Mouse (Mus musculus): ENCODE measurements around the gene Mettl9.

The Mettl9 gene

DNA sequence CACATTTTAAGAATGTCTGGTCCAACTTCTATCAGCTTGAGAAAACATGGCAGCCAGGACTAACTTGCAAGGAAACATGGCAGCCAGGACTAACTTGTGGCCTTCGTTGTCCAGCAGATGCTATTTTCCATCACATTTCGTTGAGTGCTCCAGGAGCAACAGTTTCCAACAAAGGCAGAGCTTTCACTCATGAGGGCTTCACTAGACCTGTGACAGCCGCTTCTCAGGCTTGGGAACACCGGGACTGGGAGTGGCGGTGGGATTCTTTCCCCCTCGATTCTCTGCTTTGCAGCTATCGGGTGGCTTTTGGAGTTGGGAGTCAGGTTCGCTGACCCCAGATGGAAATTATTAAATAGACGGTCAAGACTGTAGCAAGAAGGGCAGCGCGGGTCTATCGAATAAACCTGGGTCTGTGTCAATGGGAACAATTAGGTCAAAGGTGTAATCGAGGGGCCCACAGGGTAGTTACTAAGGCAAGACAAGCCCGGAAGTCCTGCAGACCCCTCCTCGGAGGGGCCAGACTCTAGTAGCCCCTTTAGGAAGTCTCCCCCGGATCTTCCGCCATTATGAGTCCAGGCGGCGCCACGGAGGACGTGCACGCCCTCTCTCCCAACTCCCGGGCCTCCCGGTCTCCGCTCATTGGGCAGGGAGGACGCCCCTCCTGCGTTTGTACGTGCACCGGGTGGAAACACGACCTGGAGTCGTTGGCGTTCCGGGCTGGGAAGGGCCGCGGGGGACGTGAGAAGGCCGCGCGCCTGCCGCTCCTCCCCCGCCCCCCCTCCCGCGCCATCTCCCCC is at the start of gene Mettl9:
Gene Mettl9 (plus strand): TSS at position 590 of the 797 bp plus-strand sequence.
- in situ Hi-C loops (cut with MboI, MseI): loop anchor here (10.0 kb wide), 1 partner anchor 189 kb away; the partner anchor contains the start of gene Eef2k

DNA sequence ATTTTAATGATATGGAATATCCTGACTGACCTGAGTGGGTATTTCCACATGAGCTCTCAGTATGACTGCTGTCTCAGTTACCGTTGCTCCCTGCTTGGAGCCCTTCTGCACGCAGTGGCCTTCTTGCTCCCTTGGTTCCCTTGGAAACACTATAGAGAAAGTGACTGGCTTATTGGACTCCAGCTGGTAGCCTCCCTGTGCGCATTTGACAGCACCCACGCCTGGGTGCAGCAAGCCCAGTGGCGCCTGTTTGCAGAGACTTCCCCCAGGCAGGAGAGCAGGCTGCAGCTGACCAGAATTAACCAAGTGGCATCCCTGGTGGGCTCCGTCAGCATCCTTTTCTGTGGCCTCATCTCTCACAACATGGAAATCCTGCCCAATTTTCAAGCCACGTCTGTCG is 43.1 kb upstream of the Mettl9 start:
- in situ Hi-C loops (cut with MboI, MseI): no loop called here

DNA sequence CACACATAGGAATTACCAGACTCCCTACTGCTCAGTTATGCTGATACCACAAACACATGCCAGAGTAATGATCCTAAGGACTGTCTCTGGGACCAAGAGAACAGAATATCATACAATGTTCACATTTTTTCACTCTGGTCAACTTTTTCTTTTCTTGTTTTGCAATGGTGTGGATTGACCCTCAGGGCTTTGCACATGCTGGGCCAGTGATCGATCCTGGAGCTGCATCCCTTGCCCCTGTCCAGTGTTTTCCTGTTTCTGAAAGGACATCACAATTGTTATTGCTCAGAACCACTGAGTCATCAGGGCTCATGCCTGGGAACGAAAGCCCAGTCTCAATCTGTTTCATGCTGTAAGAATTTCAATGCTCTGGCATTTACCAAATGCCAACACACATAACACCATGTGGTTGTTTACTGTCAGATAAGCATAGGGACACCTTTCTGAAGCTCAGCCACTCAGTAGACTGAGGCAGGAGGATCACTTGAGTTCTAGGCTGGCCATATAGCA is 35.2 kb upstream of the Mettl9 start:
- in situ Hi-C loops (cut with MboI, MseI): no loop called here

DNA sequence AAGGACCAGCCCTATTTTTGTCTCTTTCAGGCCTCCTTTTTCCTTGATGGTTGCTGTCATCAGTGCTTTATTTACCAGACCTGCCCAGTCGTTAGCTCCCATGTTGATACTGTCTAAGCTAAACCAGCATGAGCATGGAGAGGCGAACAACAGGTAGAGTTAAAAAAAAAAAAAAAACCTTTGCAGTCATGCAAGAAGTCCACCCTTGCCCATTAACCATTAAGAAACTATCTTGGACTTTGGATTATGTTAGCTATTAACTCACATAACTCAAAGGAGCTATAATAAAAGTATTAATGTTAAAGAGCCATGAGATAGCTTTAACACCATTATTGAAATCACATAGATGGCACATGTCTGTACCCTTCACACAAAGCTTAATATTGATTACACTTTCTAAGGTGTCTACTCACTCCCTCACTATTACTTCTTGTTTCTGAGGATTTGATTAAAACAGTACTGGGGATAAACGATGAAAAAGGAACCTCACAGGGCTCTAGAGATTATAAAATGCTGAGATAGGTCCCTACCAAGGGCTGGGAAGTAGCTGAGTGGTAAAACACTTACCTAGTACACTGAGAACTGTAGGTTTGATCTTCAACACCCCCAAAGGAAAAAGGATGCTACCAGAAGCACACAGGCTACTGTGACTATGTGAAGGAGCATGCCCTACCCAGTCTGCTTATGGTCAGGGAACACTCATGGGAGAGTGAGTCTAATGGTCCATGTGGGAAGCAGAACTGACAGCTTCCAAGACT is 34.0 kb upstream of the Mettl9 start:
- in situ Hi-C loops (cut with MboI, MseI): no loop called here

DNA sequence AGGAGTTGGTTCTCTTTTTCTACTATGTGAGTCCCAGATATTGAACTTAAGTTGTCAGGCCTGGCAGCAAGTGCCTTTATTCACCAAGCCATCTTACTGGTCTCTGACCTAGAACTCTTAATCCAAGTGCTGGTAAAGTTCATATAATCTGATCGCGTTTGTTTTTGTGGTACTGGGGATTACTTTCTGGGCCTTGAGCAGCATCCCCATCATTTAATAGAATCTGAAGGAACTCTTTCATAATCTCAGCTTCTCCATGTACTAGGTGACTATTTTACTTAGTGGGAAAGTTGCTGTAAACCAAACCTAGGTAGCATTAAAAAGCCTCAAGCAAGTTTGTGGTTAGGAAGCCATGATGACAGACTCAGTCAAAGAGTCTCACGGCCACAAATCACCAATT is 32.4 kb upstream of the Mettl9 start:
- in situ Hi-C loops (cut with MboI, MseI): no loop called here

DNA sequence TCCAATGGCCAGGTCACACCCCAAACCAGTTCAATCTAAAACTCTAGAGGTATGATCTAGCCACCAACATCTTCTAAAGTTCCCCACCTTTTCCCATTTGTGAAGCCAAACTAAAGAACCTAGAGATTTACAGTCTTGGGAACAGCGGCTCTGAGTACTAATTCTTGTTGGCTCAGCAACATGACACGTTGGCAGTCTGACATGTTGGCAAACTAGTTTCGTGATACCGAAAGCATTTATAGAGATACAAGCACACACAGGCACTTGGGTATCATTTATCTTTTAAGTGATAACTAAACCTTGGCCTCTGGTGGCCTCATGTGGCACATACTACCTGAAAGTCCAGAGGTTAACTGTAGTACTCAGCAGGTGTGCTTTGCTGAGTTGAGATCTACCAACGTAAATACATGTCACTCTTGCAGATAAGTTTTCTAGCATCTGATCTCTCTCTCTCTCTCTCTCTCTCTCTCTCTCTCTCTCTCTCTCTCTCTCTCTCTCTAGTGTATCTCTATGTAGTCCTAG is 31.8 kb upstream of the Mettl9 start:
- in situ Hi-C loops (cut with MboI, MseI): no loop called here

DNA sequence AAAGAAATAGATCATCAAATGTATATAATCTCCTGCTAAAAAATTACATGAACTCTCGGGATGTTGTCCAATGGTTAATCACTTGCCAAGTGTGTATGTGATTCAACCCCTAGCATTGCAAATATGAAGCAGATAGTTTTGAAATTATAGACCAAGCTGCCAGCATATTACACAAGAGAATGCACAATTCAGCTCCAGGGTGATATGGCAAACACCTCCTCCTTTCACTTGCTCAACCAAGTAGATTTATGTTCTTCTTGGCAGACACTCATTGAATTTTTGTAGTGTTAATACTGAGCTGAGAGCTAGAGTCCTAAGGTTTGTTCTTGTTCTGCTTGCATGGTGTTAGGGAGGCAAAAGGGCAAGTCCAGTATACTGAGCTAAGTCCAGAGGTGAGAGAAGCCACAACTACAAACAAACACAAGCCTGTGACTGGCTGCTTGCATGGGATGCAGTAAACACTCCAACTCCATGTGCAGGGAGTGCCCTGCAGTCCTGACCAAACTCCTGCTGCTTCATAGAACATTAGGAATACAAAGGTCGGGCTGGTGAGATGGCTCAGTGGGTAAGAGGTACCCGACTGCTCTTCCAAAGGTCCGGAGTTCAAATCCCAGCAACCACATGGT is 30.3 kb upstream of the Mettl9 start:
- in situ Hi-C loops (cut with MboI, MseI): no loop called here

DNA sequence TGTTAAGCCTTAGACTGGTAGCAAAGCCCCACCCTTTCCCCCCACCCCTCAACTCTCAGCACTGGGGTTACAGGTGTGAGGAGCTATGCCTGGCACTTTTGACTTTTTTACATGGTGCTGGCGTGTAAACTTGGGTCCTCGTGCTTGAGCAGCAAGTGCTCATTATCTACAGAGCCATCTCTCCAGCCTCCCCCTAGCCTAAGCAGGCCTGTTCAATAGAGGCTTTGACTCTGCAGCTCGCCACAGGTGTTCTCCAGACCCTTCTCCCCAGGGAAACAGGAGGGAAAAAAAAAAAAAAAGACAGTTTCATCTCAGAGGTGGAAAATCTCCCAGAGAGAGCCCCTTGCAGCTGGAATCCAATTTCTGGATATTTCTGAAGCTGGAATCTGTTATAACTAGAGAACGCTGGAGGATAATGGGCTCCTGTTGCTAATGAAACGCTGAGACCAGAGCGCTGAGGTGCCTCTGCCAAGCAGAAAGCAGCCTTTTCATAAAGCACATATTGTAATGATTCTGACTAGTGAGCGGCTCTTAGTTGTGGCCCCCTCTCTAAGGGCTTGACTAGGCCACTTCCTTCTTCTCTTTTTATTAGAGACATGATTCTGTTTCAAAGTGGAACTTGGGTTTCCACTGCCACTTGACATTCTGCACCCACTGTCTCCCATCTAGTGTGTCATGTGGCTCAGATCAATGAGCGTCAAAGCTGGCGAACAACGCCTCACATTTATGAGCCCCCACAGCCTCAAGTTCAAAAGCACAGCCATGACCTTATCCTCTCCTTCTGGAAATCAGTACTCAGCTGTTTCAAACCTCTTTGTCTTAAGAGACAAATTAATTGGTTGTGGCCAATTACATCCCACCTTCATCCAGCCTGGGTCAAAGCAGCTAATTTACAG is 22.2 kb upstream of the Mettl9 start:
- in situ Hi-C loops (cut with MboI, MseI): no loop called here

DNA sequence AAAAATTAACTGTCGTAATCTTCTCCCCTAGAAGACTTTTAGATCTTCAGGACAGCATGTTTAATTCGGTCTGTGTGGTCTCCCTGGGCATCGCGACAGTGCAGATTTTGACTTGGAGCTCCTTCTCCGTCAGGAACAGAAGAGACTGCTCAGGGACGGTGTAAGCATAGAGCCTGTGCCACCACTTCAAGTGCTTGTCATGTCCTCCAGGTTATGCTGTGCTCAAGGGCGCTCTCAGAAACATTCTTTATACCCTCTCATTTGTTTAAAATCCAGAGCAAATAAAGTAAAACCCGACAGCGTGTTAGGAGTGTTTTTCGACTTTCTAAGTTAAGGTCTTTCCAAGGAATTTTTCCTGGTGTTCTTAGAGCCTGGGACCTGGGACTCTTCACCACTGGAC is 19.8 kb upstream of the Mettl9 start:
- in situ Hi-C loops (cut with MboI, MseI): no loop called here

DNA sequence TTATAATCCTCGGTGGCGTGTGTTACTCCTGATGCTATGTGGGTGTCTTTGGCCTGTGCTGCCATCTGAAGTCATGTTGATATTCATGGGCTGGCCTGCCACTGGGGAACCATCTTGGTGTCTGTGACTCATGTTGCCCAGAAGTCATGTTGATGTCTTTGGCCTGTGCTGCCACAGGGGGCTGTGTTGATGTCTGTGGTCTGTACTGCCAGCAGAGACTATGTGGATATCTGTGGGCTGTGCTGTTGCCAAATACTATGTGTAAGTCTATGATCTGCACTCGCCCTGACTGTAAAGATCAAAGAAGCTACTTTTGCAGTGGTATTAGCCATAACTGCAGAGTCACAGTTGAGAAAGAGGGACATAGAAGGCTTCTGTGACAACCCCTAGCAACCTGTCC is 15.5 kb upstream of the Mettl9 start:
- in situ Hi-C loops (cut with MboI, MseI): no loop called here

DNA sequence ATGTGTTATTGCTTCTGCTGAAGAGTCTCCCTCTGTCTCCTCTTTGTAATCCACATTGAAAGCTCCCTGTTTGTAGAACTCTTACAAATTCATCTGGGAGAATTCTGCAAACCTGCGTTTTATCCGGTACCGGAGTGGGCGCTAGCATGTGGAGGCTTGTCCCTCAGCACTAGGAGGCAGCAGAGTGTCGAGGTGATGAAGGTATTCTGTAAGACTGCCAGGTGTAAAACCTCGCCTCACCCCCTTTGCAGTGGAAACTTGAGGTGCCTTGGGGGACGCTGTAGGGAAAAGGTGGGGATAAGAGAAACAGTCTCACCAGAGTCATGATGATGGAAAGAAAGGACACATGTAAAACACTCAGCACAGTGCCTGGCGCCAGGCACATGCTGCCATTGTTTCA is 14.0 kb upstream of the Mettl9 start:
- in situ Hi-C loops (cut with MboI, MseI): no loop called here

DNA sequence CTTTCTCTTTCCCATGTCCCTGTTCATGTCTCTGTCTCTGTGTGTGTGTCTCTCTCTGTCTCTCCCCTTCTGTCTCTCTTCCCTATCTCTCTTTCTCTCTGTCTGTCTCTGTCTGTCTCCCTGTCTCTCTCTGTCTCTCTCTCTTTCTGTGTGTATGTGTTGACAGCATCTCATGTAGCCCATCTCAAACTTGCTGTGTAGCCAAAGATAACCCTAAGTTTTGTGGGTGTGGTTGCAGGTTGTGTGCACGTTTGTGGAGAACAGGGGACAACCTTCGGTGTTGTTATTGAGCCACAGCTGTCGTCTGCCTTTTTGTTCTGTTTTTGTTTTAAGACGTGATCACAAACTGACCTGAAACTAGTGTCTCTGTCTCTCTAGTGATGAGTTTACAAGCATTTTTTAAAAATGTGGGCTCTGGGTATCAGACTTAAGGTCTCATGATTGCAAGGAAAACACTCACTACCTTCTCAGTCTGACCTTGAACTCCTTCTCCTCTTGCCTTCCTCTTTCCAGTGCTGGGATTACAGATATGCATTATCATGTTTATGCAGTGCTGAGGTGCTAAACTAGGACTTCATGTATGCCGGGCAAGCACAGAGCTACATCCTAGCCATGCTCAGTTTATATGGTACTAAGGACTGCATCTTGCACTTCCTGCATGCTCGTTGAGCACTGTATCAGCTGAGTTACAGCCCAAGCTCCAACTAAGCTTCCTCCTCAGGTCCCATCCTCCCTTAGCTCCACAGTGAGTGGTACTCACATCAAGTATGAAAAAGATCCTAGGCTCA is 8.8 kb upstream of the Mettl9 start:
- in situ Hi-C loops (cut with MboI, MseI): no loop called here

DNA sequence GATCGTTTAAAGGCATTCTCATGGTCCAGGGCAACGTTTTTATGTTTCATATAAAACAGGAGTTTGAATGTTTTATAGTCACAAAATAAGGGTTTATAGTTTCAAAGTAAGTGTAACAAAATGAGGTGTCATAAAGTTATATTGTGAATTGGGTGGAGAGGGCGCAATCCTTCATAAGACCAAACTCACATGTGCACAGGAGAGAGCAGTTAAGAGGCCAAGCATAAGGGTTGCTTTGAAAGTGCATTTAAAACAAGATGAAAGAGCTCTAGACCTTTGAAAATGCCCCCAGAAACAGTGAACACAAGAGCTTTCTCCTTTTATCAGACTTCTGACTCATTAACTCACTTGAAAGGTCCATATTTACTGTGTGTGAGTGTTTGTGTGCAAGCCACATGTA is 7.9 kb upstream of the Mettl9 start:
- in situ Hi-C loops (cut with MboI, MseI): no loop called here

DNA sequence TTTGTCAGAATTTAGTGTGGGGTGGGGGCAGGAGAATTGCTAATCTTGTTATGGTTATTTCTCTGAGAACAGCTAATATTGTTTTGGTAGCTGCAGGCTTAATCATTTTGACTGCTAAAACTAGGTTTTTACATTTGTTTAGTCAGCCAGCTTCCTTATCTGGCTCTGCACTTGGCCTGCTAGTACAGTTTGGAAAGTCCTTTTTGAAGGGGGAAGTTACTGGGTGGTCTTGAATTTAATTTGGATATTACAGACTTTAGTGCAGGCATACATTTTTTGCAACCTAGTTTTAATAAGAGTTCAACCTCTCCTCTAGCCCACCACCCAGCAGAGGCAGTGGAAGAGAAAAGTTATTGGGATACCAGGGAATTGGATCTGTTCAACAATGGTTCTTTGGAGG is 4.3 kb upstream of the Mettl9 start:
- in situ Hi-C loops (cut with MboI, MseI): loop anchor here (10.0 kb wide), 1 partner anchor 185 kb away; the partner anchor contains the start of gene Eef2k

DNA sequence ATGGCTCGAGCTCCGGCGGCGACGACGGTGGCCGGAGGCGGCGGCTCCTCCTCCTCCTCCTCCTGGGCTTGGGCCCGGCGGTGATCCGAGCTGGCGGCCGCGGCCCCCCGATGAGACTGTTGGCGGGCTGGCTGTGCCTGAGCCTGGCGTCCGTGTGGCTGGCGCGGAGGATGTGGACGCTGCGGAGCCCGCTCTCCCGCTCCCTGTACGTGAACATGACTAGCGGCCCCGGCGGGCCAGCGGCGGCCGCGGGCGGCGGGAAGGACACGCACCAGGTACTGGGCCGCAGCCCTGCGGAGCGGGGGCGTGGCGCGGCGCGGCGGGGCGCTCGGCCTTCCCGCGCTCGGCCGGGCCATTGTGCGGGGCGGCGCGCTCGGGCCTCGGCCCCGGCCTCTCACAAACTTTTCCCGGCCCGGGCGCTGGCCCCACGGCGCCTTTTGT is 476 bp downstream of the Mettl9 start:
- in situ Hi-C loops (cut with MboI, MseI): loop anchor here (10.0 kb wide), 1 partner anchor 190 kb away; the partner anchor contains the start of gene Eef2k

DNA sequence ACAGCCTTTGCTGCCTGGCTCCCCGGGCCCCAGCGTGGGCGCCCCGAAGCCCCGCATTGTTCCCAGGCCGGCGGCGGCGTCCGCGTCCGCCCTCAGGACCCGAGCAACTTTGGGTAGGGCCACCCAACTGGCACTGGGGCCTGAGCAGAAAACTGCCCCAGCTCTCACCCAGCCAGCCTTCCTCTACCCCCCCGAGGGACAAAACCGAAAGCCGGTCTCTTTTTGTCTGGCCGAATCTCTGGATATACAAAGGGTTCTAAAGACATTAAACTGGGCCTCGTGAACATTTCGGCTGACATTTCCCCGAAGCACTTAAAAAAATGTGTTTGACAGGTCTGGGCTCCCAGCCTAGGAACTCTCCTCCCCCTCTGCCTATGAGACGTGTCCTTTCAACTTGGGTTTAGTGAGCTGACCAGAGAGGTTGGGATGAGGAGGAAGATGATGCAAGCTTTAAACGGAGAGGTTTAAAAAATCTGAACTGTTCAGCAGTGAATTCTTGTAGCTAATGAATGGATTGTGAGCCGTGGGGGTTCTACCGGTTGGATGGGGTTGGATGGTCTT is 996 bp downstream of the Mettl9 start:
- in situ Hi-C loops (cut with MboI, MseI): loop anchor here (10.0 kb wide), 1 partner anchor 190 kb away; the partner anchor contains the start of gene Eef2k

DNA sequence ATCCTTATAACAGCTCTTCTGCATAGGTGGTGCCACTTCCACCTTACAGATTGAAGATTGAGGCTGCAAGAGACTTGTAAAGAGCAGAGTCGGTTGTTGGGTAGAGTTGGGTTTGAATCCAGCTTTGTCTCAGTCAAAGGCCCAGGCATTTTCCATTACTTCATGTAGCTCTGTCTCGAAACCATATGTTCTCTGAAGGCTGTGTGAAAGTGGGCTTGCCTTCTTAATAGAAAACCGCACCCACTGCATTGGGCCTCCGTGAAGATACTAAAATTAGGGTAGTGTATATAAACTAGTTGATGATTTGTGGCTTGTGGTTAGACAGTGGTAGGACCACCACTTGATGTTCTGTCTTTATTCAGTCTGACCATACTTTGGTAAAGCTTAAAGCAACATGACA is 6.3 kb downstream of the Mettl9 start:
- in situ Hi-C loops (cut with MboI, MseI): no loop called here

DNA sequence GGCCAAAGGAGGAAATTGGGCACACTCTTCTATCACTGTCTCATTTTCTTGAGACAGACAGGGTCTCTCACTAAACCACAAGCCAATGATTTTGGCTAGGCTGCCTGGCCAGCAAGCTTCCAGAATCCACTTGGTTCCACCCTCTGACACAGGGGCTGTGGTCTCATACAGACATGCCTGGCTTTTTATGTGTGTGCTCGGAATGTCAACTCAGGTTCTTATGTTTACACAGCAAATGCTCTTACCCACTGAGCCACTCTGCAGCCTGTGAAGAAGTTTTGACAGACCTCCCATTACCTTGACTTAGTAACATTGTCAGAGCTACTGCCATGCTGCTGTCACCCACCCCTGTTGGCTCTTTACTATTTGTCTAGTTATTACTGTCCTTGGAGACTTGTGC is 7.7 kb downstream of the Mettl9 start:
- in situ Hi-C loops (cut with MboI, MseI): no loop called here

DNA sequence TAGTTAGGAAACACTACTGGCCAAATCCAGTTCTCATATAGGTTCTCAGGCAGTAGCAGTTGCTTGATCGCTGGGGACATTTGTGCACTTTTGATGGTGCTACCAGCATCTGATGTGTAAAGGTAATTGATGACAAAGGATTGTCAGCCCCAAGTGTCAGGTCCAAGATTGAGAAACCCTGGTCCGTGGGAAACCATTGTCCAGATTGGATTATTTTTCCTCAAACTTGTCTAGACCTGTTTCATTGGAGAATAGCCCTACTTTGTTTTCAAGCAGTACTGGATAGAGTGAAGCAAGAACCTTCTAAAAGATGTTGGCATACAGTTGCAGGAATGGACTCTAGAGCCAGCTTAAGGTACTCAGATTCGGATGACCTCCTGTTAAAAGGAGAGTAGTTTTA is 8.8 kb downstream of the Mettl9 start:
- in situ Hi-C loops (cut with MboI, MseI): no loop called here

DNA sequence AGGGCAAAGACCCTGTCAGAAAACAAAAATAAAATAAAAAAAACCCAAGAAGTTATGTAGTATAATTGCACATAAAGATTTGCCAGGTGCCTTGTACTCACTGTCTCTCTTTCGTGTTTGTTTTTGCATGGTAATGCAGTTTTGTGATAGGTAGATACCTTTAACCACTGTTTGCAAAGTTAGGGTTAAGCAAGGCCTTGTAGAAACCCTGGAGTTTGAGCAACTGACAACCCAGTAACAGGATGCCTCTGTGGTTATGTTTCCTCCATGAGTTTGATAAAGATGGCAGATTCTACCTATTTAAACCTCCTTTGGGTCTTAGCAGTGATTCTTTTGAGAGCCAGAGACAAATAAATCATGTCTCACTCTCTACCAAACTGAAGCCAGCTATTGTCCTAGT is 9.3 kb downstream of the Mettl9 start:
- in situ Hi-C loops (cut with MboI, MseI): no loop called here
